Mouse (Mus musculus) heart, embryonic 14.5 days (tissue): Measurements from ENCODE around the gene Antxr2. TPM values are rescaled to one million over a fixed set of nuclear protein-coding genes. Genes with fewer than 3 reads are reported as not detected.

Experiments used
- ATAC-seq: fragments of 200-750 bp; cut with Nextera tagmentation; 2 replicates; pipeline ENCODE4 v1.8.0; 2017; ENCODE audit warnings: low read depth, moderate TSS enrichment; ENCODE audit not compliant: insufficient number of reproducible peaks, insufficient read depth, low FRiP score
- H3K27ac ChIP-seq, 2 experiments: fragments of 200-500 bp in 1 of 2; fragments of 300-500 bp in 1 of 2; sonication (generic) in 1 of 2; replicated peaks in 1 of 2; 2 replicates each; pipeline ENCODE4 v1.5.1; 2012 to 2014; ENCODE audit warnings: low read depth in 2 of 2, low read length in 2 of 2, control low read depth in 1 of 2, mild to moderate bottlenecking in 1 of 2, mixed read lengths in 1 of 2; ENCODE audit not compliant: control insufficient read depth in 1 of 2, insufficient read depth in 1 of 2
- H3K27me3 ChIP-seq: fragments of 300-500 bp; sonication (generic); 2 replicates; pipeline ENCODE4 v1.6.1; 2014; ENCODE audit warnings: mild to moderate bottlenecking, low read length, control low read depth; ENCODE audit not compliant: control insufficient read depth, insufficient read depth
- H3K36me3 ChIP-seq: fragments of 300-500 bp; sonication (generic); 2 replicates; pipeline ENCODE4 v1.6.1; 2014; ENCODE audit warnings: mild to moderate bottlenecking, control low read depth, low read length, mixed read lengths; ENCODE audit not compliant: control insufficient read depth, insufficient read depth
- H3K4me1 ChIP-seq, 2 experiments: fragments of 200-500 bp in 1 of 2; fragments of 300-500 bp in 1 of 2; sonication (generic) in 1 of 2; 2 replicates each; pipeline ENCODE4 v1.6.1; 2012 to 2014; ENCODE audit warnings: low read length in 2 of 2, control low read depth in 1 of 2, mixed read lengths in 1 of 2; ENCODE audit not compliant: control insufficient read depth in 2 of 2, insufficient read depth in 2 of 2
- H3K4me2 ChIP-seq: fragments of 300-500 bp; sonication (generic); 2 replicates; pipeline ENCODE4 v1.6.1; 2014; ENCODE audit warnings: mild to moderate bottlenecking, low read length
- H3K4me3 ChIP-seq, 2 experiments: fragments of 200-500 bp in 1 of 2; fragments of 300-500 bp in 1 of 2; sonication (generic) in 1 of 2; 2 replicates each; pipeline ENCODE4 v1.5.1; 2012 to 2014; ENCODE audit warnings: low read length in 2 of 2, mild to moderate bottlenecking in 2 of 2, control low read depth in 1 of 2, low read depth in 1 of 2, moderate library complexity in 1 of 2; ENCODE audit not compliant: control insufficient read depth in 1 of 2, insufficient read depth in 1 of 2
- H3K9ac ChIP-seq: fragments of 300-500 bp; sonication (generic); 2 replicates; pipeline ENCODE4 v1.6.1; 2014; ENCODE audit warnings: mild to moderate bottlenecking, low read length
- H3K9me3 ChIP-seq: fragments of 300-500 bp; sonication (generic); 2 replicates; pipeline ENCODE4 v1.6.1; 2016; ENCODE audit warnings: low read length, control low read depth; ENCODE audit not compliant: control insufficient read depth
- WGBS: fragments of 180-500 bp; shearing (Covaris S2); extraction: QIAGEN DNeasy Blood & Tissue Kit; methylation state at CpG from one replicate; pipeline ENCODE4 v1.1.7; 2014; 5-methylcytosine and 5-hydroxymethylcytosine counted together
- polyA plus RNA-seq: library from polyadenylated mRNA; unstranded; fragments of >200 nt; fragmentation: Nextera tagmentation; extraction: Ambion mirVana; gene quantifications from 2 replicates; pipeline ENCODE4 v1.2.1, GENCODE M21; 2014

The Antxr2 gene
- polyA plus RNA-seq, 1 experiment from 2014 or later: 68.2 TPM

GRCm38 (mm10) chr5:97953241-97953920, 77.5 kb downstream of the Antxr2 start:
- Histone ChIP-seq H3K4me1 (no peaks in the 10 kb centered on the region), H3K4me3 (no peak overlapping the region), H3K27ac (no peak overlapping the region), H3K36me3 (peaks cover 44% of the 10 kb centered on the region), H3K9ac (no peak overlapping the region), H3K27me3 (no peaks in the 10 kb centered on the region), H3K9me3 (no peaks in the 10 kb centered on the region), H3K4me2 (no peak overlapping the region)
- 80% methylated on average over 11 of the region's 11 CpGs for WGBS
- ATAC-seq: no peak

- WGBS: 72% methylated on average over 3 of the region's 3 CpGs
- Histone ChIP-seq H3K27ac (no peak overlapping the region), H3K4me1 (no peaks in the 10 kb centered on the region), H3K36me3 (peaks cover 27% of the 10 kb centered on the region), H3K27me3 (no peaks in the 10 kb centered on the region), H3K4me3 (no peak overlapping the region), H3K4me2 (no peak overlapping the region), H3K9me3 (no peaks in the 10 kb centered on the region), H3K9ac (no peak overlapping the region)
- no peak for ATAC-seq
Observed at GRCm38 (mm10) chr5:97947261-97947660, 83.6 kb downstream of the Antxr2 start.

DNA sequence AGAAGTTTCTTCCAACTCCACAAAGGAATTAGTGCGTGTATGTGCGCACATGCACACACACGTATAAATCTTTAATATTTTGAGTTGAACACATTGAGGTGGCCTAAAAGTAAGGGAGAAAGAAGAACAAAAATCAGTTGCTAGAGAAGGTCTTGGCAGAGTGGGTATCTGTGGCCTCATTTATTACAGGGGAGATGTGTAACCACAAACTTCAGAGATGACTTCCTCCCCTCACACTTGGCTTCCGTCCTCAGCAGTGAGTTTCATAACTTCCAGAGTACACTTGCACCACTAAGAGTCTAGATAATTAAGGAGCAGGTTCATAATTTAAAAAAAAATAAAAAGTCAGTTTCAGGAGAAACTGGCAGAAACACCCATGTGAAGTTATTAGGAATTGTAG, 84.6 kb downstream of the Antxr2 start:
- Histone ChIP-seq H3K36me3 (peaks cover 32% of the 10 kb centered on the region), H3K4me3 (no peak overlapping the region), H3K4me1 (no peaks in the 10 kb centered on the region), H3K9ac (no peak overlapping the region), H3K27me3 (no peaks in the 10 kb centered on the region), H3K9me3 (no peaks in the 10 kb centered on the region), H3K4me2 (no peak overlapping the region), H3K27ac (no peak overlapping the region)
- 92% methylated on average over 4 of the region's 4 CpGs for WGBS
- no peak for ATAC-seq

- Histone ChIP-seq H3K27ac (no peak overlapping the region), H3K4me3 (peak overlapping the region; percentile 44 to 50), H3K9ac (peak overlapping the region; percentile 66), H3K36me3 (peaks cover 47% of the 10 kb centered on the region), H3K27me3 (no peaks in the 10 kb centered on the region), H3K9me3 (no peaks in the 10 kb centered on the region), H3K4me1 (peaks cover 0 to 5% of the 10 kb centered on the region in 2 experiments; a peak in 1 of 4 replicates), H3K4me2 (peak overlapping the region; percentile 86)
- WGBS: 9% methylated on average over 56 of the region's 56 CpGs
- ATAC-seq: no peak
Observed at GRCm38 (mm10) chr5:97935140-97936129, 95.4 kb downstream of the Antxr2 start.

- WGBS: 83% methylated on average over 11 of the region's 11 CpGs
Observed at GRCm38 (mm10) chr5:97917654-97918053, 113.2 kb downstream of the Antxr2 start.

GRCm38 (mm10) chr5:97914890-97915289, 116.0 kb downstream of the Antxr2 start:
- Histone ChIP-seq H3K4me2 (no peak overlapping the region), H3K9me3 (no peaks in the 10 kb centered on the region), H3K27me3 (no peaks in the 10 kb centered on the region), H3K4me1 (no peaks in the 10 kb centered on the region), H3K27ac (no peak overlapping the region), H3K4me3 (no peak overlapping the region), H3K36me3 (peaks cover 14% of the 10 kb centered on the region), H3K9ac (no peak overlapping the region)
- no peak for ATAC-seq
- 77% methylated on average over 2 of the region's 2 CpGs for WGBS

More at GRCm38 (mm10) chr5:97917654-97918053, 113.2 kb downstream of the Antxr2 start:
- Histone ChIP-seq H3K4me2 (no peak overlapping the region), H3K36me3 (peaks cover 31% of the 10 kb centered on the region), H3K27ac (no peak overlapping the region), H3K4me1 (no peaks in the 10 kb centered on the region), H3K4me3 (no peak overlapping the region), H3K27me3 (no peaks in the 10 kb centered on the region), H3K9me3 (no peaks in the 10 kb centered on the region), H3K9ac (no peak overlapping the region)
- ATAC-seq: no peak

GRCm38 (mm10) chr5:97913901-97914300, 116.9 kb downstream of the Antxr2 start:
- ATAC-seq: no peak
- H3K9me3 ChIP-seq: no peaks in the 10 kb centered on the region
- no peak overlapping the region for H3K4me3 ChIP-seq
- no peak overlapping the region for H3K27ac ChIP-seq
- no peak overlapping the region for H3K9ac ChIP-seq
- no peaks in the 10 kb centered on the region for H3K27me3 ChIP-seq
- WGBS: 85% methylated on average over 6 of the region's 6 CpGs
- peaks cover 9% of the 10 kb centered on the region; the same call in 1 of the 2 replicates for H3K36me3 ChIP-seq
- H3K4me1 ChIP-seq: no peaks in the 10 kb centered on the region
- H3K4me2 ChIP-seq: no peak overlapping the region
